Mouse (Mus musculus): ENCODE data around the gene Cdk17.

Gene Cdk17

GRCm38 (mm10) chr10:93171182-93171855 lies 10.6 kb downstream of the Cdk17 start:
- no peak for DNase-seq (ENCODE audit: low read depth, low spot score)

GRCm38 (mm10) chr10:93177471-93177870 lies 16.8 kb downstream of the Cdk17 start:
- DNase-seq (ENCODE audit: low read depth, low spot score), result no peak

GRCm38 (mm10) chr10:93177874-93178273 lies 17.2 kb downstream of the Cdk17 start:
- DNase-seq (ENCODE audit: low read depth, low spot score), result no peak

- DNase-seq (ENCODE audit: low read depth, low spot score), result no peak
These were observed 18.0 kb downstream of the Cdk17 start for GRCm38 (mm10) chr10:93178662-93179061.

- no peak for DNase-seq (ENCODE audit: low read depth, low spot score)
These were observed 19.2 kb downstream of the Cdk17 start for GRCm38 (mm10) chr10:93179669-93180460.

- DNase-seq (ENCODE audit: low read depth, low spot score), result no peak
These were observed 23.8 kb downstream of the Cdk17 start for GRCm38 (mm10) chr10:93184351-93184976.

GRCm38 (mm10) chr10:93188440-93188999 lies 27.8 kb downstream of the Cdk17 start:
- peak; percentile 78 for DNase-seq (ENCODE audit: low read depth, low spot score)

GRCm38 (mm10) chr10:93190475-93191262 lies 30.0 kb downstream of the Cdk17 start:
- DNase-seq (ENCODE audit: low read depth, low spot score), result no peak

GRCm38 (mm10) chr10:93197092-93197491 lies 36.4 kb downstream of the Cdk17 start:
- DNase-seq (ENCODE audit: low read depth, low spot score), result no peak

GRCm38 (mm10) chr10:93198958-93199357 lies 38.3 kb downstream of the Cdk17 start:
- no peak for DNase-seq (ENCODE audit: low read depth, low spot score)

- no peak for DNase-seq (ENCODE audit: low read depth, low spot score)
These were observed 41.3 kb downstream of the Cdk17 start for GRCm38 (mm10) chr10:93201846-93202458.

GRCm38 (mm10) chr10:93205287-93205956 lies 44.7 kb downstream of the Cdk17 start:
- DNase-seq (ENCODE audit: low read depth, low spot score), result no peak

- DNase-seq (ENCODE audit: low read depth, low spot score), result no peak
These were observed 46.5 kb downstream of the Cdk17 start for GRCm38 (mm10) chr10:93207176-93207575.

GRCm38 (mm10) chr10:93212699-93213098 lies 52.0 kb downstream of the Cdk17 start:
- no peak for DNase-seq (ENCODE audit: low read depth, low spot score)

GRCm38 (mm10) chr10:93213339-93213738 lies 52.7 kb downstream of the Cdk17 start:
- DNase-seq (ENCODE audit: low read depth, low spot score), result no peak

GRCm38 (mm10) chr10:93214251-93214650 lies 53.6 kb downstream of the Cdk17 start:
- DNase-seq (ENCODE audit: low read depth, low spot score), result no peak

GRCm38 (mm10) chr10:93215051-93215763 lies 54.5 kb downstream of the Cdk17 start:
- DNase-seq (ENCODE audit: low read depth, low spot score), result no peak

GRCm38 (mm10) chr10:93225751-93226150 lies 65.1 kb downstream of the Cdk17 start:
- DNase-seq (ENCODE audit: low read depth, low spot score), result no peak

GRCm38 (mm10) chr10:93227921-93228320 lies 67.2 kb downstream of the Cdk17 start:
- DNase-seq (ENCODE audit: low read depth, low spot score), result no peak

All from 3T3-L1 (cell line).